Mouse (Mus musculus) testis, postnatal 14 days (tissue): ENCODE results near the gene Sec14l4.
A peak's percentile ranks its signal among the peaks of the same experiment; 100 is the strongest.

Experiments used
- DNase-seq: peaks from one replicate; pipeline ENCODE4 v3.0.0; 2021; ENCODE audit warnings: low spot score

The Sec14l4 gene

GRCm38 (mm10) chr11:4027561-4028334, 3.5 kb upstream of the Sec14l4 start:
- DNase-seq: no peak

DNA sequence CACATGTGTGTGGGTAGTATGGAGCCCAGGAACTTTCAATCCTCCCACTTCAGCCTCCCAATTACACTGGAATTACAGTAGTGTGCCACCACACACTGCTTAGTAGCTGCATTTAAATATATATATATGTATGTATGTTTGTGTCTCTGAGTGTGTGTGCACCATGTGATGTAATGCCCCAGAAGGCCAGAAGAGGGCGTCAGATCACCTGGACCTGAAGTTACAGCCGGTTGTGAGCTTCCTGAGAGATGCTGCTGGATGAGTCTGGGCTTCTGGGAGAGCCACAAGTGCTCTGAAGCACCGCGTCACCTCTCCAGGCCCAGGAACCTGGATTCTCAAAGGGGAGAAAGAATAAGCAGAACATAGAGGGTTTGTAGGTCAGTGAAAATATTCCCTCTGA, 1.9 kb upstream of the Sec14l4 start:
- DNase-seq: no peak

- no peak for DNase-seq
Observed at GRCm38 (mm10) chr11:4031961-4032360, 699 bp downstream of the Sec14l4 start.

GRCm38 (mm10) chr11:4033471-4033870, 2.2 kb downstream of the Sec14l4 start:
- DNase-seq: no peak

GRCm38 (mm10) chr11:4034169-4034568, 2.9 kb downstream of the Sec14l4 start:
- DNase-seq: no peak

GRCm38 (mm10) chr11:4035116-4035892, 4.0 kb downstream of the Sec14l4 start:
- no peak for DNase-seq

- DNase-seq: no peak
Observed at GRCm38 (mm10) chr11:4035916-4036315, 4.7 kb downstream of the Sec14l4 start.

GRCm38 (mm10) chr11:4036365-4037084, 5.3 kb downstream of the Sec14l4 start:
- DNase-seq: no peak

GRCm38 (mm10) chr11:4039951-4040350, 8.7 kb downstream of the Sec14l4 start:
- no peak for DNase-seq

DNA sequence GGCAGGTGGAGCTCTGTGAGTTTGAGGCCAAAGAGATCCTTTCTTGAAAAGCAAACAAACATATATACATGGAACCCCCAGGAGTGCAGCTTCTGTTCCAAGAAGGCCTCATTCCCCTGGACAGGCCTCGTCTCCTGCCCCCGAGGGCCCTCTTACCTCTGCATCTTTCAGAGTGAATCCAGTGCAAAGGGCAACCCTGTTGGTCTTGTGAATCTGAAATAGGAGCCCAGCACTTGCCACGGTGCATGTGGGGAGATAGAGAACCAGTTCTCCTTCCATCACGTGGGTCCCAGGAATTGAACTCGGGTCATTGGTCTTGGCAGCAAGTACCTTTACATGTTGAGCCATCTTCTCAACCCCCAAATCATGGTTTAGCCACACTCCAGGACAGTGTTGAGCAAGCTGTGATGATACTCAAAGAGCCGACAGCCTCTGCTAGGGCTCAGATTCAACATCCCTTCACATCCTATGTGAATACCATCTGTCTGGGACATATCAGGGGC, 9.9 kb downstream of the Sec14l4 start:
- DNase-seq: no peak

- no peak for DNase-seq
Observed at GRCm38 (mm10) chr11:4043081-4043480, 11.8 kb downstream of the Sec14l4 start.

- DNase-seq: no peak
Observed at GRCm38 (mm10) chr11:4046526-4046925, 15.3 kb downstream of the Sec14l4 start.

- no peak for DNase-seq
Observed at GRCm38 (mm10) chr11:4047766-4048165, 16.5 kb downstream of the Sec14l4 start.

- DNase-seq: no peak
Observed at GRCm38 (mm10) chr11:4048438-4048837, 17.2 kb downstream of the Sec14l4 start.

GRCm38 (mm10) chr11:4053586-4053985, 22.3 kb downstream of the Sec14l4 start:
- peak; percentile 36 for DNase-seq

DNA sequence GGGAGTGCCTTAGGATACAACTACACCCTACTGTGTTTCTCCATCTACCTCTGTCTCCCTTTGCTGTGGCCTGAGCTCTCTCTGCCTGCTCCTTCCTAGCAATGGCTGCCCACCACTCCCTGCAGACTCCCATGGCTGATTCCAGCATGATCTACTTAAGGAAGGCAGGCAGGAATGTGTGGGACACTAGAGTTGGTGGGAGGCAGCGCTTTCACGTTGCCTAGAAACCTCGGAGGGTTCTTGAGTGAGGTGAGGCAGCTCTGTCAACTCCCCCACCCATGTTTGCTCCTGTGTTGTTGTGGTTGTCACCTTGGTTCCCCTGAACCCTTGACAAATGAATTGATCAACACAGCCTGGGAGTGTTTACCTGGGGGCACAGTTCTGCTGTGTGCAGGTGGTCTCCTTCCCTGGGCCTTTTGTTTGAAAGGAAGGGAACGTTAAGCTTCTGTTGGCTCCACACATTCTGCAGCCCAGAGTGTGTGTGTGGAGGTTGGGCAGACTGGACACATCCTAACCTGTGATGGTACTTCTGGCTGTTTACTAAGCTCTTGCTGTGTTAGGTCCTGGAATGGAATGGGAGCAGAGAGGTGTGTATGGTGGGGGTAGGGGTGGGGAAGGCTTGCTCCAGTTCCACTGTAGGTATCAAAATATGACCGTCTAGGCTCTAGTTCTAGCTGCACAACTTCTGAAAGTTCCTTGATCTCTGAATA, 29.8 kb downstream of the Sec14l4 start:
- DNase-seq: no peak

- DNase-seq: no peak
Observed at GRCm38 (mm10) chr11:4062523-4062922, 31.3 kb downstream of the Sec14l4 start.

DNA sequence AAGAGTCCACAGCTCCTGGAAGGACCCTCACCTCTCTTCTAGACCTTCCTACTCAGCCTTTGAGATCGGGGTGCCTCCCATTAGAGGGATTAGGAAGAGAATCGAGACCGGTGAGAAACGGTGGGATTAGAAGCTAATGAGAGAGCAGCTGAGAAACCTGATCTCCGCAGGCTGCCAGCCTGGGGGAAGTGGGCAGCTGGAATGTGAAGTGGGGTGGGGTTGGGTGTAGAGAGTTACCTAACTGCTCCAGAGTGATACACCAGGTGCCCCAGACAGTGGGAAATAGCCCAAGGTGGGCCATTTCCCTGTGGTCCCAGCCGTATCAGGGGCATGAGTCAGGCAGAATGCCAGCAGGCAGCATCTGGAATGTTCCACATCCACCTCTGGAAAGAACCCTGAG, 31.7 kb downstream of the Sec14l4 start:
- DNase-seq: no peak

DNA sequence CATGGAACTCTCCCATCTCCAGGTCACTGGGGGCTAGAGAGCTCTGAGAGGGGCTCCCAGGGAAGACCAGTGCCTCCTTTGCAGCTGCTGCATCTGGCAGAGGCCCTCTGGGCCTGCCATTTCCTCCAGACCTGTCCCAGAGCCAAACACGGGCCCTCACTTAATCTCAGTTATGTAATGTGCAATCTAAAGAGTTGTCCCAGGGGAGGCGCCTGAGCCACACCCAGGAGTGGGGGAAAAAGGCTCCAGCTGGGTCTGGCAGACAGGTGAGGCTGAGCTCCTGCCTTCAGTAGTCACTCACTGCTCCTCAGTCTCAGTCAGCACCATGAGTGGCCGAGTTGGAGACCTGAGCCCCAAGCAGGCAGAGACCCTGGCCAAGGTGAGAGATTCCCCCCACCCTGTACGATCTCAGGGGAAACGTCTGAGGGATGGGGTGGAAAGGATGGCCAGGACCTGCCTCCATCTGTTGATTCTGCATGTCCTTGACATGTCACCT, 33.4 kb downstream of the Sec14l4 start, which contains the start of gene Sec14l3:
Gene Sec14l3 (plus strand): TSS at position 215 of the 496 bp plus-strand sequence.
- DNase-seq: no peak

GRCm38 (mm10) chr11:4069664-4070063, 38.4 kb downstream of the Sec14l4 start:
- no peak for DNase-seq

GRCm38 (mm10) chr11:4076633-4077032, 45.4 kb downstream of the Sec14l4 start:
- DNase-seq: no peak
